Mouse (Mus musculus): ENCODE results near the gene Mid1.

Gene Mid1

GRCm38 (mm10) chrX:169813673-169814072 is 128.7 kb downstream of the Mid1 start:
- no peak for DNase-seq (ENCODE audit: low spot score in 2 of 2)

GRCm38 (mm10) chrX:169826947-169827346 is 141.9 kb downstream of the Mid1 start:
- no peak for DNase-seq (ENCODE audit: low spot score in 2 of 2)

GRCm38 (mm10) chrX:169827720-169828119 is 142.7 kb downstream of the Mid1 start:
- DNase-seq (ENCODE audit: low spot score in 2 of 2): no peak

GRCm38 (mm10) chrX:169828136-169828535 is 143.1 kb downstream of the Mid1 start:
- no peak for DNase-seq (ENCODE audit: low spot score in 2 of 2)

- DNase-seq (ENCODE audit: low spot score in 2 of 2): no peak
Observed at GRCm38 (mm10) chrX:169830052-169830451, 145.1 kb downstream of the Mid1 start.

- no peak for DNase-seq (ENCODE audit: low spot score in 2 of 2)
Observed at GRCm38 (mm10) chrX:169837947-169838649, 153.1 kb downstream of the Mid1 start.

GRCm38 (mm10) chrX:169838650-169838971 is 153.6 kb downstream of the Mid1 start:
- DNase-seq (ENCODE audit: low spot score in 2 of 2): no peak

- no peak for DNase-seq (ENCODE audit: low spot score in 2 of 2)
Observed at GRCm38 (mm10) chrX:169843267-169843666, 158.3 kb downstream of the Mid1 start.

- no peak for DNase-seq (ENCODE audit: low spot score in 2 of 2)
Observed at GRCm38 (mm10) chrX:169844150-169844772, 159.3 kb downstream of the Mid1 start.

GRCm38 (mm10) chrX:169846187-169846586 is 161.2 kb downstream of the Mid1 start:
- no peak for DNase-seq (ENCODE audit: low spot score in 2 of 2)

GRCm38 (mm10) chrX:169861194-169861720 is 176.3 kb downstream of the Mid1 start:
- no peak for DNase-seq (ENCODE audit: low spot score in 2 of 2)

GRCm38 (mm10) chrX:169862440-169862839 is 177.4 kb downstream of the Mid1 start:
- no peak for DNase-seq (ENCODE audit: low spot score in 2 of 2)

GRCm38 (mm10) chrX:169862848-169863247 is 177.8 kb downstream of the Mid1 start:
- DNase-seq (ENCODE audit: low spot score in 2 of 2): no peak

GRCm38 (mm10) chrX:169863841-169864240 is 178.8 kb downstream of the Mid1 start:
- no peak for DNase-seq (ENCODE audit: low spot score in 2 of 2)

GRCm38 (mm10) chrX:169868223-169868622 is 183.2 kb downstream of the Mid1 start:
- DNase-seq (ENCODE audit: low spot score in 2 of 2): no peak

GRCm38 (mm10) chrX:169874475-169874874 is 189.5 kb downstream of the Mid1 start:
- no peak for DNase-seq (ENCODE audit: low spot score in 2 of 2)

GRCm38 (mm10) chrX:169879481-169880362 is 194.7 kb downstream of the Mid1 start:
- peak; percentile 72 to 75 for DNase-seq (ENCODE audit: low spot score in 2 of 2)

GRCm38 (mm10) chrX:169880363-169880711 is 195.3 kb downstream of the Mid1 start:
- no peak for DNase-seq (ENCODE audit: low spot score in 2 of 2)

- no peak for DNase-seq (ENCODE audit: low spot score in 2 of 2)
Observed at GRCm38 (mm10) chrX:169880826-169881225, 195.8 kb downstream of the Mid1 start.

GRCm38 (mm10) chrX:169881253-169882219 is 196.5 kb downstream of the Mid1 start:
- DNase-seq (ENCODE audit: low spot score in 2 of 2): no peak

- DNase-seq (ENCODE audit: low spot score in 2 of 2): no peak
Observed at GRCm38 (mm10) chrX:169882220-169882609, 197.2 kb downstream of the Mid1 start.
